Mouse (Mus musculus) embryonic fibroblast, embryonic 13.5 days (primary cell): Measurements from ENCODE around the gene S100pbp. TPM values are rescaled to one million over a fixed set of nuclear protein-coding genes. Genes with fewer than 3 reads are reported as not detected.

Experiments
- H3K27ac ChIP-seq: 2 replicates; pipeline ENCODE4 v1.5.1; 2012; ENCODE audit warnings: low read length, control low read depth, inconsistent platforms; ENCODE audit not compliant: insufficient read depth
- H3K4me1 ChIP-seq: 2 replicates; pipeline ENCODE4 v1.6.1; 2011; ENCODE audit warnings: low read length; ENCODE audit not compliant: control insufficient read depth, insufficient read depth
- H3K4me3 ChIP-seq: 2 replicates; pipeline ENCODE4 v1.5.1; 2011; ENCODE audit warnings: mild to moderate bottlenecking, control low read depth, low read length; ENCODE audit not compliant: insufficient read depth
- CTCF ChIP-seq: IDR thresholded peaks from 2 replicates; pipeline ENCODE4 v1.5.1; 2011; ENCODE audit warnings: mild to moderate bottlenecking, control low read depth, low read length, moderate library complexity, borderline replicate concordance; ENCODE audit not compliant: insufficient read depth
- POLR2A ChIP-seq: IDR thresholded peaks from 2 replicates; pipeline ENCODE4 v1.6.1; 2011; ENCODE audit warnings: low read depth, mild to moderate bottlenecking, control low read depth, low read length, moderate library complexity
- polyA plus RNA-seq: library from polyadenylated mRNA; stranded (reverse); fragments of >200 nt; gene quantifications from 2 replicates; pipeline ENCODE4 v1.2.4, GENCODE M21; 2011; ENCODE audit warnings: low read depth; ENCODE audit not compliant: missing spikeins, insufficient read length

The S100pbp gene
- polyA plus RNA-seq, 1 experiment = 65.4 TPM

DNA sequence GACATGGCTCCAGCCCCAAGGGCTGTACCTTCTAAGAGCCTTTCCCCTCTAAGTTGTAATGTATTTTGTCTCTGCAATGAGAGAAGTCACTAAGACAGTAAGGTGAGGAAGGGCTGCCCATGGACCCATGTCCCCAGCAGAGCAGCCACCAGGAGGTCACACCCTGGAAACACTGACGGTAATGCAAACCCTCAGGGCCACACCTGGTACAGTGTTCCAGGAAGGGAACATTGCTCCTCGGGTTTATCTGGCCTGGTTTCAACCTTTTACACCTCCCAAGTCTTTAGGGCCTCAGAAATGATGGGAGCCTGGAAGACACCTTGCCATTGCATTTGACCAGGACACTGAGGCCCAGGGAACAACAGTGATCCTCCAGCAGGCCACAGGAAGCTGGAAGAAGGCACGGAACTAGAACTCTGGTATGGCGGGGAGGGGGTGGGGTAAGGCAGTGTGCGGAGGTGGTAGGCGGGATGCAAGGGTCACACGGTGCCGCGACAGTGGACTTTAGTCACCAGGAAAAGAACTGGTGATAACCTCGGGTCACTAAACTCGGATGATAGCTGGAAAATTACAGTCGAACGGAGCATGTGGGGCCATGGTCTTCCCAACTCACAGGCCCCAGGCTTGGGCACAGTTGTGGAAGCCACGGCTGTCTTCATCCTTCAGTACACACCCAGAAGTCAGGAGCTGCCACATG is 87.2 kb downstream of the S100pbp start:
- TF ChIP-seq POLR2A (no peak), CTCF (no peak)

More for the DNA sequence above, 87.2 kb downstream of the S100pbp start:
- Histone ChIP-seq H3K4me3 (no peak overlapping the region), H3K4me1 (no peaks in the 10 kb centered on the region), H3K27ac (no peak overlapping the region)

Other genes with a start within 250 kb of the S100pbp start
- 29.0 and 37.5 TPM in 2 replicates for gene Azin2, start 227.3 kb downstream of the S100pbp start, polyA plus RNA-seq
- gene Ak2, start 197.8 kb downstream of the S100pbp start, polyA plus RNA-seq = 95.5 and 107 TPM in 2 replicates
- 49.7 and 62.6 TPM in 2 replicates for gene Rnf19b, start 131.5 kb downstream of the S100pbp start, polyA plus RNA-seq
- gene Tmem54, start 84.2 kb downstream of the S100pbp start, polyA plus RNA-seq = not detected in 2 replicates
- not detected in 2 replicates for gene Hpca, start 67.7 kb downstream of the S100pbp start, polyA plus RNA-seq
- gene Fndc5, start 52.7 kb downstream of the S100pbp start, polyA plus RNA-seq = 0.53 and 1.1 TPM in 2 replicates
- gene Yars, start within 50 bp of the S100pbp start, polyA plus RNA-seq = 104 and 112 TPM in 2 replicates
- gene C77080, start 71.7 kb upstream of the S100pbp start, polyA plus RNA-seq = 7.0 and 11.0 TPM in 2 replicates
- gene Sync, start 97.9 kb upstream of the S100pbp start, polyA plus RNA-seq = 9.4 and 15.0 TPM in 2 replicates
- 183 and 229 TPM in 2 replicates for gene Rbbp4, start 145.6 kb upstream of the S100pbp start, polyA plus RNA-seq
- 91.1 and 110 TPM in 2 replicates for gene Zbtb8os, start 146.0 kb upstream of the S100pbp start, polyA plus RNA-seq
- gene Zbtb8a, start 188.4 kb upstream of the S100pbp start, polyA plus RNA-seq = 5.0 and 6.9 TPM in 2 replicates